Comparison of ENCODE assay signal across 7 mouse cellular contexts in genomic region chr9:56213451-56214291, GRCm38 (mm10). TPM values are rescaled to one million over a fixed set of nuclear protein-coding genes. Genes with fewer than 3 reads are reported as not detected.
DNase-seq lines count a peak whose midpoint lies in the region; ATAC-seq and TF ChIP-seq lines count a peak whose summit lies in the region.

No protein-coding gene starts in this region.

- no peaks in the 10 kb centered on the region for H3K27me3 ChIP-seq in MEL (ENCODE audit: control insufficient read depth in 1 of 2, insufficient read depth in 2 of 2, low read length in 2 of 2)
- H3K27me3 ChIP-seq in forebrain, embryonic 12.5 days: peaks cover 14% of the 10 kb centered on the region

- peak overlapping the region; percentile 47 for H3K4me2 ChIP-seq in forebrain, embryonic 12.5 days

- ATAC-seq in forebrain, embryonic 12.5 days (ENCODE audit: low FRiP score): no peak

- no peak overlapping the region for H3K27ac ChIP-seq in MEL (ENCODE audit: control insufficient read depth, low read depth, low read length)
- no peak overlapping the region for H3K27ac ChIP-seq in forebrain, embryonic 12.5 days

- intact Hi-C loops in heart, postnatal 10 days (cut with DNase I): loop anchor here (1.0 to 5.0 kb wide), 5 partner anchors 44 to 424 kb away; partner anchors contain the start of genes Hmg20a and Peak1

- TF ChIP-seq CTCF in MEL (IDR thresholded peaks at IDR 0.05 in 2 of 3, conservative IDR thresholded peaks at IDR 0.05 in 1 of 3; ENCODE audit: control insufficient read depth in 1 of 3, insufficient read depth in 1 of 3, low read depth in 2 of 3, low read length in 3 of 3, poor library complexity in 1 of 3, severe bottlenecking in 1 of 3): peak; percentile 61 to 93 (median 61)

- 9% methylated on average over 11 of the region's 11 CpGs for WGBS in forebrain, embryonic 12.5 days

- no peak overlapping the region for H3K4me3 ChIP-seq in MEL (ENCODE audit: control insufficient read depth in 1 of 2, insufficient read depth in 1 of 2, low read depth in 2 of 2, low read length in 2 of 2)
- peak overlapping the region; percentile 14; the same call in 1 of the 2 replicates for H3K4me3 ChIP-seq in forebrain, embryonic 12.5 days (replicated peaks)

- no peak for TF ChIP-seq POLR2A in MEL (IDR thresholded peaks at IDR 0.05; ENCODE audit: control insufficient read depth in 1 of 2, insufficient read depth in 1 of 2, low read depth in 1 of 2, low read length in 2 of 2, poor library complexity in 1 of 2)

- no peaks in the 10 kb centered on the region for H3K36me3 ChIP-seq in MEL (ENCODE audit: control insufficient read depth in 1 of 2, insufficient read depth in 2 of 2, low read length in 2 of 2)
- no peaks in the 10 kb centered on the region for H3K36me3 ChIP-seq in forebrain, embryonic 12.5 days (replicated peaks)

- no peak overlapping the region for H3K9ac ChIP-seq in MEL (ENCODE audit: control insufficient read depth, low read depth, low read length, poor library complexity, severe bottlenecking)
- peak overlapping the region; percentile 49 for H3K9ac ChIP-seq in forebrain, embryonic 12.5 days

- DNase-seq in MEL (ENCODE audit: low read depth, low spot score): peak; percentile 66
- DNase-seq in brain, embryonic 18.5 days (ENCODE audit: low read depth, low spot score): peak; percentile 70
- DNase-seq in heart, postnatal 10 days: peak; percentile 76
- DNase-seq in kidney, postnatal 36 days: peak; percentile 47 to 58
- peak; percentile 51 for DNase-seq in lung, postnatal 14 days
- peak; percentile 78 to 84 for DNase-seq in right cerebral cortex, adult 2 months (ENCODE audit: low spot score in 2 of 2)

- peak; percentile 92 for TF ChIP-seq RAD21 in MEL (IDR thresholded peaks at IDR 0.05; ENCODE audit: low read depth, low read length)

- TF ChIP-seq EP300 in MEL (IDR thresholded peaks at IDR 0.05; ENCODE audit: low read depth in 1 of 2, low read length in 2 of 2): no peak

- H3K4me1 ChIP-seq in MEL (ENCODE audit: control insufficient read depth in 1 of 2, insufficient read depth in 2 of 2, low read length in 2 of 2): no peaks in the 10 kb centered on the region
- peaks cover 10% of the 10 kb centered on the region for H3K4me1 ChIP-seq in forebrain, embryonic 12.5 days

- H3K9me3 ChIP-seq in MEL (replicated peaks; ENCODE audit: insufficient read depth, low read length): no peaks in the 10 kb centered on the region
- no peaks in the 10 kb centered on the region for H3K9me3 ChIP-seq in forebrain, embryonic 12.5 days

- no peaks in the 10 kb centered on the region for H3K79me2 ChIP-seq in MEL (ENCODE audit: control insufficient read depth, insufficient read depth, low read length, poor library complexity)

TF ChIP-seq in MEL, 35 proteins besides CTCF, POLR2A, EP300 and RAD21:
- TF ChIP-seq TBP (IDR thresholded peaks at IDR 0.05; ENCODE audit: low read depth, low read length) (no peak), ZC3H11A (IDR thresholded peaks at IDR 0.05; ENCODE audit: low read depth, low read length) (peak; percentile 83), MYC (IDR thresholded peaks at IDR 0.05; ENCODE audit: low read depth, low read length) (no peak), HCFC1 (IDR thresholded peaks at IDR 0.05; ENCODE audit: low read depth, low read length) (no peak), SMC3 (IDR thresholded peaks at IDR 0.05; ENCODE audit: low read depth, low read length) (peak; percentile 90), MAZ (IDR thresholded peaks at IDR 0.05; ENCODE audit: low read depth, low read length) (0 out of 2 replicates have a peak, but pooled peaks have one; percentile 43)

RNA-seq across cellular contexts. Expression of gene Tspan3, which starts 48.4 kb away (rescaled TPM):
- 48.3 and 49.5 TPM in 2 replicates for total RNA-seq in MEL (2012; rRNA removed)
- 10 to 100 TPM; 62.6 to 87.3 TPM for polyA plus RNA-seq in MEL (2012; ENCODE audit: insufficient read depth in 1 of 2, insufficient read length in 2 of 2, low read depth in 1 of 2, low replicate concordance in 2 of 2, missing spikeins in 1 of 2)
- polyA plus RNA-seq in forebrain, embryonic 12.5 days (2016; fragmentation: Nextera tagmentation; extraction: Ambion mirVana): 472 and 483 TPM in 2 replicates
- total RNA-seq in heart, postnatal 10 days (2021): 100 to 1,000 TPM; 229 to 232 TPM
